Mouse (Mus musculus): ENCODE results near the gene Fam57a. TPM values are rescaled to one million over a fixed set of nuclear protein-coding genes. Genes with fewer than 3 reads are reported as not detected.

Fam57a gene
- total RNA-seq, 2 experiments from 2014 or later = 15.9 to 17.3 TPM

DNA sequence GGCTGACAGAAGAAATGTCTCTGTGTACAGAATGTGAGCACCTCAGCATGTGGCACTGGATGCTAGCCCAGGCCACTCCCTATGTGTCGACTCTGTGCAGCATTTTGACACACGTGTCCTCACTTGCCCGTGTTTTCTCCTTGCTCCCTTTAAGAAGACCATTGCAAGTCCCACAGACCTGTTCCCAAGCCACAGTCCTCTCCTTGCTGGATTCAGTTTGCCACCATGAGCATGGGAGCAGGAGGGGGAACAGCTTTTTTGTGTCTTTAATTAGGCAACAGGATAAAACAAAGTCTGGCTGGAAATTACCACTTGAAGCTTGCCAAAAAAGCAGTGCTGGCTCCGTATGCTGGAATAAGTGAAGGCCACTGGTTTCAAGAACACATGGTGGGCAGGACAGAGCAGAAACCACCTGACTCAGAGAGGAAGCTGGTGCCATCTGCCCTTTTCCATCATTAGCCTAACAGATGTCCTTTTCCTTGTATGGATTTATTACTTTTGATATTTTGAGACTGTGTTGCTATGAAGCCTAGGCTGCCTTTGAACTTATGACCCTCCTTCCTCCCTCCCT, 76.0 kb downstream of the Fam57a start:
- no peak overlapping the region for H3K27ac ChIP-seq
- no peak for DNase-seq (ENCODE audit: extremely low spot score in 1 of 2, low spot score in 2 of 2)
- no peak for TF ChIP-seq CTCF (IDR thresholded peaks at IDR 0.05)

DNA sequence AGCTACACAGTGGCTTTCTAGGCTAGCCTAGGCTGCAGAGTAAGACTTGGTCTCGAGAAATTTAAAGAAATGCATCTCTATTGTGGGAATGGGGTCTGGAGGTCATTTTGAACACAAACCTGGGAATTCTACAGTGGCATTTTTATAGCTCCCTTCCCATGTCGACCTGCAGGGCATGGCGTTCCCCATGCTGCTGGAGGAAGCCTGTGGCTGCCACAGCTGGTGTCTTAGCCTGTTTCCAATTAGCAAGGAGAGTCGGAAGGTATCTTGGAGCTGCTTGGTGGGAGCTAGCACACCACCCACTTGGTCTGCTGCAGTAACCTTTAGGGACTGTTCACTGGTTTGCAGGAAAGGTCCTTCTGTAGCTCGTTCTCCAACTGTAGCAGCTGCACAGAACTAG, 76.7 kb downstream of the Fam57a start:
- no peak for DNase-seq (ENCODE audit: extremely low spot score in 1 of 2, low spot score in 2 of 2)
- TF ChIP-seq CTCF (IDR thresholded peaks at IDR 0.05) = no peak
- no peak overlapping the region for H3K27ac ChIP-seq
- H3K4me3 ChIP-seq = no peak overlapping the region
- intact Hi-C loops (cut with DNase I) = loop anchor here (5.0 kb wide), 1 partner anchor 56 kb away; no protein-coding TSS in a partner anchor

More for the DNA sequence above, 76.0 kb downstream of the Fam57a start:
- H3K4me3 ChIP-seq = no peak overlapping the region
- intact Hi-C loops (cut with DNase I) = loop anchor here (5.0 kb wide), 1 partner anchor 57 kb away; no protein-coding TSS in a partner anchor

DNA sequence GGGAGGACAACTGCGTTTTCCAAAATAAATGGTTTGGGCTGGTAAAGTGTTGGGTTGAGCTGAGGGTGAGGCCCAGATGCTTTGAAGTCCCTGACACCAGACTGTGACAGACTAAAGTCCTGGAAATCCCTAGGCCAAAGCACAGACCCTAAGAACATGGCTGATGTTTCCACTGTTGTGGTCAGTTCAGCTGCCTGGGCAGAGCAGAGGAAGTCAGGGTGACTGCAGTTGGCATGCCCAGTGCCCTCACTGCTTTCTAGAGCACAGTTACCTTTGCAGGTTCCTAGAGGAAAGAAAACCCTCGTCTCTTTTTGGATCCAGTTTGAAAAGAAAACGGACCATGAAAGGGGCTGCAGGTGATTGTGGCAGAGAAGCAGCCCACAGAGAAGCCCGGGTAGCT, 77.9 kb downstream of the Fam57a start:
- DNase-seq (ENCODE audit: extremely low spot score in 1 of 2, low spot score in 2 of 2) = no peak
- Histone ChIP-seq H3K27ac (no peak overlapping the region), H3K4me3 (no peak overlapping the region)
- intact Hi-C loops (cut with DNase I) = loop anchor here (5.0 kb wide), 1 partner anchor 55 kb away; no protein-coding TSS in a partner anchor
- TF ChIP-seq CTCF (IDR thresholded peaks at IDR 0.05) = no peak

DNA sequence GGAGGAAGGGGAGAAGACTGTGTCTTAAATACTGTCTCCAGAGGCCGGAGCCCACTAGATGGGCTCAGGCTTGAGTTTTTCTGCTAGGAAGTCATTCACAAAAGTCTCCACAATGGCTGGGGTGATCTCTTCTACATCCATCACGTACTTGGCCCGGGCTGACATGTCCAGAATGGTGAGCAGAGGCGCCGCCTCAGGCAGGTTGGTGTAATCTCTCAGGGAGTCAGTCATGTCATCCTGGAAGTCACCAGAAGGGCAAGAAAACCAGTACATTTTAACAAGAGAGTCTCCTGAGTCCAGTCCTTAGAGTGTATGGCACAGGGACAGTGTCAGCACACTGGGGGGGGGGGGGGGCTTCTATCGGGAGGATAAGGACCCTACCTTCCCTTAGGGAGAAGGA, 79.0 kb downstream of the Fam57a start:
- H3K27ac ChIP-seq = no peak overlapping the region
- TF ChIP-seq CTCF (IDR thresholded peaks at IDR 0.05) = no peak
- DNase-seq (ENCODE audit: extremely low spot score in 1 of 2, low spot score in 2 of 2) = no peak
- no peak overlapping the region for H3K4me3 ChIP-seq
- intact Hi-C loops (cut with DNase I) = loop anchor here (5.0 kb wide), 1 partner anchor 54 kb away; no protein-coding TSS in a partner anchor

DNA sequence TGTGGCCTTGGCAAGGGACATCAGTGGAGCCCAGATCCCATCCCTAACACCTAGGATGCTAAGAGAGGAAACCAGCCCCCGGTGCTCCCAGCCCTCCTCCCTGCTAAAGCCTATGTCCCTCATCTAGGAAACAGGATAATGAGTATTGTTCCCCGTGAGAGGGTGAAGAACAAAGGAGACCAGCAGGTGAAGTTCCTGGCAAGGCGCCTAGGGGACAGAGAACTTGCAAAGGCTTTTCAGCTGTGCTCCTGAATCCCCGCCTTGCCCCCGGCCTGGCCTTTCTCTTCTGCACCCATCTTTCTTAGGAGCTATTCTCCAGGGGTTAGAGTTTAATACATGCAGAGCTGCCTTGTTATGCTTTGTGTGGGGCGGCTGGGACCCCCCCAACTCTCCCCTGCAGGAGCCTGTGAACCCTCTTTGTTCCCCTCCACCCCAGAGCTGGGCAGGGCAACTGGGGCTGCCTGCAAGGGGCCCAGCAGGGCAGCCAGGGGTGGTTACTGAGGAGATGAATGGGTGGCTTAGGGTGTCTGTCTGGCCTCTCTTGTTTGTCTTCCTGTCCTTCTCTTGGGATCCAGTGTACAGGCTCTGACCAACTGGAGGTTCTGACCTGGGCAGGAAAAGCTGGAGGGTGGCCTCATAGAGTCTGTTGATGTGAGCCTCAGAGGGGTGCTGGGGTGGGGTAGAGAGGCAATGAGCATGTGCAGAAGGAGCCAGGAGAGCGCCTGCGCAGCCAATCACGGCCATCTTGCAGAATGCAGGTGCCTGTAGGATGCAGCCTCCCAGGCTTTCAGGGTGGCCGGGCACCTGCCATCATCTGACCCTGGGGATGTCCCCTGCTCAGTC, 81.0 kb downstream of the Fam57a start:
- no peak for TF ChIP-seq CTCF (IDR thresholded peaks at IDR 0.05)
- intact Hi-C loops (cut with DNase I) = no loop called here
- no peak for DNase-seq (ENCODE audit: extremely low spot score in 1 of 2, low spot score in 2 of 2)
- H3K27ac ChIP-seq = no peak overlapping the region
- H3K4me3 ChIP-seq = no peak overlapping the region

DNA sequence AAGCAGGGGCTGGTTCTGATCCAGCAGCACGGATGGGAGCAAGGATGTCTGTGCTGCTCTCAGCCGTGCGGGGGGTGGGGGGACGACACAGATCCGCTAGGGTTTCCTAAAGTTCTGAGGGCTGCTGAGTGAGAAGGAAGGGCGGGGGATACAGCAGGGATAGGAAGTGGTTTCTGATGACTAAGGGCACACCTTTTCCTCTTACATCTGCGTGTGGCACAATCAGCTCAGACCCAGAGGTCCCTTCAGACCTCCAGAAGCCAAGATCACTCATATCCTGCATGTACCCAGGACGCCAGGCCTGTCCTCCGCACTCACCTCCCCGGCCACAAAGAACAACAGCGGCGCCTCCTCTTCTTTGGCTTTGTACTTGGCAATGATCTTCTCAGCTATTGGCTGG, 81.8 kb downstream of the Fam57a start:
- no peak overlapping the region for H3K27ac ChIP-seq
- intact Hi-C loops (cut with DNase I) = no loop called here
- no peak for TF ChIP-seq CTCF (IDR thresholded peaks at IDR 0.05)

DNA sequence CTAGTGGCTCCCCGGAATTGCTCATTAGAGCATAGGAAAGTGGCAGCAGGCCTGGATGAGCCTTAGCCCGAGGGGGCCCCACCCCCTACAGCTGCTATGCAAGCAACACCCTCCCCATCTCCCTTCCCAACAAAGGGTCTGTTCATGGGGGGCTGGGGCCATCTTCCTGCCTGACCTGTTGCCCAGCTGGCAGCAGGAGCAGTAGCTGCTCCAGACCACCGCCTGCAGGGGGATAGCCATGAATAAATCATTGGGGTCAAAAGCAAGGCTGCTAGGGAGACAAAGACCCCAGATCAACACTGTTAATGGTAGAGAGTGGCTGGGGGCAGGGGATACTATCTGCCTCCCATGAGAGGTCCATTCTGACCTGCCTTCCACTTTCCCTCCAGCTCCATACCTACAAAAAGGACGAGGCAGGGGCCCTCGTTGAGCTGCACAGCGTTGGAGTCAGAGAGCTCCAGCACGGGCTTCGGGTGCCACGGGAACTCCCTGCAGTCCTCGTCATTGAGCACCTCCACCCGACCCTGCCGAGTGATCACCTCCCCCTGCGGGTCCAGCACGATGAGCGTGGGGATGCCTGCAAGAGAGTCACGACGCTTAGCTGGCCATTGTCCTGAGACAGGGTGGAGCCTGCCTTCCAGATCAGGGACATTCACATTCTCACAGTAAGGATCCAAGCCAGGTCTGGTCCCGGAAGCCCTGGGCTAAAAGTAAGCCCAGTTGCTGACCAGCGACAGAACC, 83.3 kb downstream of the Fam57a start:
- no peak overlapping the region for H3K27ac ChIP-seq

More for the DNA sequence above, 81.8 kb downstream of the Fam57a start:
- no peak for DNase-seq (ENCODE audit: extremely low spot score in 1 of 2, low spot score in 2 of 2)
- no peak overlapping the region for H3K4me3 ChIP-seq

More for the DNA sequence above, 83.3 kb downstream of the Fam57a start:
- intact Hi-C loops (cut with DNase I) = no loop called here
- no peak for DNase-seq (ENCODE audit: extremely low spot score in 1 of 2, low spot score in 2 of 2)
- no peak overlapping the region for H3K4me3 ChIP-seq
- no peak for TF ChIP-seq CTCF (IDR thresholded peaks at IDR 0.05)

Other genes with a start within 250 kb of the Fam57a start
- gene Rph3al, start 241.2 kb upstream of the Fam57a start, total RNA-seq (2021) = 1 to 10 TPM; 2.3 to 2.7 TPM
- 1 to 10 TPM; 2.7 to 3.9 TPM for gene 1700016K19Rik, start 179.8 kb upstream of the Fam57a start, total RNA-seq (2021)
- gene Rflnb, start 151.9 kb upstream of the Fam57a start, total RNA-seq (2021) = 1 to 10 TPM; 8.5 to 9.7 TPM
- gene Vps53, start within 50 bp of the Fam57a start, total RNA-seq (2021) = 10 to 100 TPM; 85.1 to 85.3 TPM
- 1 to 10 TPM; 1.5 to 2.2 TPM for gene Dbil5, start 37.9 kb downstream of the Fam57a start, total RNA-seq (2021)
- 1 to 10 TPM; 2.6 to 6.8 TPM for gene Gemin4, start 38.0 kb downstream of the Fam57a start, total RNA-seq (2021)
- gene Mrm3, start 64.0 kb downstream of the Fam57a start, total RNA-seq (2021) = 10 to 100 TPM; 16.6 to 19.7 TPM
- 10 to 100 TPM; 48.1 to 58.1 TPM for gene Glod4, start 64.1 kb downstream of the Fam57a start, total RNA-seq (2021)
- gene Nxn, start 219.5 kb downstream of the Fam57a start, total RNA-seq (2021) = 10 to 100 TPM; 11.2 TPM
- 10 to 100 TPM; 30.3 to 38.8 TPM for gene Timm22, start 227.3 kb downstream of the Fam57a start, total RNA-seq (2021)